Mouse (Mus musculus) bone marrow, adult 2 months (tissue): ENCODE measurements at regions not wholly inside any gene's neighbourhood (a gene's known extent, or its start where the extent isn't known, plus 50 kb on each side); places are given as distances from the start of the nearest gene placed in this dataset.

ENCODE experiments used
- H3K27ac ChIP-seq: fragments of 200-500 bp; 2 replicates; pipeline ENCODE4 v1.5.1; 2012; ENCODE audit warnings: low read depth, mild to moderate bottlenecking, control low read depth, inconsistent platforms, low read length; ENCODE audit not compliant: control insufficient read depth, poor library complexity, insufficient read depth
- H3K4me1 ChIP-seq: fragments of 200-500 bp; 2 replicates; pipeline ENCODE4 v1.6.1; 2011; ENCODE audit warnings: low read length; ENCODE audit not compliant: control insufficient read depth, insufficient read depth
- H3K4me3 ChIP-seq: fragments of 200-500 bp; replicated peaks from 2 replicates; pipeline ENCODE3; 2011; ENCODE audit warnings: mild to moderate bottlenecking, low read depth, low read length, control low read depth; ENCODE audit not compliant: control insufficient read depth
- CTCF ChIP-seq: fragments of 200-500 bp; IDR thresholded peaks from 2 replicates; pipeline ENCODE4 v1.5.1; 2011; ENCODE audit warnings: low read length, control low read depth; ENCODE audit not compliant: control insufficient read depth, insufficient read depth
- POLR2A ChIP-seq: fragments of 200-500 bp; IDR thresholded peaks from 2 replicates; pipeline ENCODE4 v1.6.1; 2011; ENCODE audit warnings: low read depth, mild to moderate bottlenecking, control low read depth, low read length, borderline replicate concordance; ENCODE audit not compliant: control insufficient read depth
- whole genome bisulfite sequencing: fragments of 180-500 bp; shearing (Covaris S2); methylation state at CpG from one replicate; pipeline ENCODE4 v1.1.7; 2018; 5-methylcytosine and 5-hydroxymethylcytosine counted together

GRCm38 (mm10) chr13:116795041-116795440, 230.3 kb downstream of the Parp8 start:
- TF ChIP-seq POLR2A (no peak), CTCF (no peak)
- WGBS, result 43% methylated on average over 2 of the region's 2 CpGs
- no peak overlapping the region for H3K27ac ChIP-seq
- H3K4me3 ChIP-seq, result no peak overlapping the region
- H3K4me1 ChIP-seq, result no peaks in the 10 kb centered on the region

- TF ChIP-seq CTCF (no peak), POLR2A (no peak)
- H3K4me3 ChIP-seq, result no peak overlapping the region
- H3K4me1 ChIP-seq, result no peaks in the 10 kb centered on the region
- H3K27ac ChIP-seq, result no peak overlapping the region
These were observed 243.7 kb downstream of the Parp8 start for GRCm38 (mm10) chr13:116781616-116782015.

GRCm38 (mm10) chr13:116765491-116765890, 259.8 kb downstream of the Parp8 start:
- no peaks in the 10 kb centered on the region for H3K4me1 ChIP-seq
- H3K4me3 ChIP-seq, result no peak overlapping the region
- no peak for TF ChIP-seq CTCF
- no peak for TF ChIP-seq POLR2A
- WGBS, result 73% methylated on average over 3 of the region's 3 CpGs
- H3K27ac ChIP-seq, result no peak overlapping the region

GRCm38 (mm10) chr13:116759912-116760311, 265.4 kb downstream of the Parp8 start:
- TF ChIP-seq POLR2A, result no peak
- no peak for TF ChIP-seq CTCF
- WGBS, result 75% methylated on average over 2 of the region's 2 CpGs
- H3K27ac ChIP-seq, result no peak overlapping the region
- no peak overlapping the region for H3K4me3 ChIP-seq
- H3K4me1 ChIP-seq, result no peaks in the 10 kb centered on the region

GRCm38 (mm10) chr13:116740825-116741224, 284.5 kb downstream of the Parp8 start:
- H3K27ac ChIP-seq, result no peak overlapping the region
- no peak for TF ChIP-seq CTCF
- no peak for TF ChIP-seq POLR2A
- 52% methylated on average over 4 of the region's 4 CpGs for WGBS
- H3K4me3 ChIP-seq, result no peak overlapping the region
- no peaks in the 10 kb centered on the region for H3K4me1 ChIP-seq

- TF ChIP-seq POLR2A (no peak), CTCF (no peak)
- H3K27ac ChIP-seq, result no peak overlapping the region
- 71% methylated on average over 14 of the region's 14 CpGs for WGBS
- no peak overlapping the region for H3K4me3 ChIP-seq
- H3K4me1 ChIP-seq, result no peaks in the 10 kb centered on the region
These were observed 301.8 kb downstream of the Parp8 start for GRCm38 (mm10) chr13:116723361-116724153.

GRCm38 (mm10) chr13:116714809-116715208, 310.5 kb downstream of the Parp8 start:
- no peak overlapping the region for H3K27ac ChIP-seq
- WGBS, result 14% methylated on average over 5 of the region's 5 CpGs
- H3K4me1 ChIP-seq, result no peaks in the 10 kb centered on the region
- TF ChIP-seq POLR2A (no peak), CTCF (no peak)
- H3K4me3 ChIP-seq, result no peak overlapping the region

- H3K27ac ChIP-seq, result no peak overlapping the region
- no peak overlapping the region for H3K4me3 ChIP-seq
- TF ChIP-seq POLR2A (no peak), CTCF (peak; percentile 45)
- WGBS, result under 1% methylated on average over 24 of the region's 24 CpGs
- no peaks in the 10 kb centered on the region for H3K4me1 ChIP-seq
These were observed 313.3 kb downstream of the Parp8 start for GRCm38 (mm10) chr13:116711866-116712593.
